Mouse (Mus musculus) skeletal muscle tissue, postnatal 0 days (tissue): ENCODE results near the gene L1cam. TPM values are rescaled to one million over a fixed set of nuclear protein-coding genes. Genes with fewer than 3 reads are reported as not detected.

Experiments
- polyA plus RNA-seq: library from polyadenylated mRNA; unstranded; fragments of >200 nt; fragmentation: Nextera tagmentation; extraction: Ambion mirVana; gene quantifications from 2 replicates; pipeline ENCODE4 v1.2.1, GENCODE M21; 2015

The L1cam gene
- polyA plus RNA-seq: 0.58 and 0.63 TPM in 2 replicates

GRCm38 (mm10) chrX:73895719-73896118 lies at the start of gene L1cam:
TSS of gene L1cam (minus strand) at chrX:73896105.

DNA sequence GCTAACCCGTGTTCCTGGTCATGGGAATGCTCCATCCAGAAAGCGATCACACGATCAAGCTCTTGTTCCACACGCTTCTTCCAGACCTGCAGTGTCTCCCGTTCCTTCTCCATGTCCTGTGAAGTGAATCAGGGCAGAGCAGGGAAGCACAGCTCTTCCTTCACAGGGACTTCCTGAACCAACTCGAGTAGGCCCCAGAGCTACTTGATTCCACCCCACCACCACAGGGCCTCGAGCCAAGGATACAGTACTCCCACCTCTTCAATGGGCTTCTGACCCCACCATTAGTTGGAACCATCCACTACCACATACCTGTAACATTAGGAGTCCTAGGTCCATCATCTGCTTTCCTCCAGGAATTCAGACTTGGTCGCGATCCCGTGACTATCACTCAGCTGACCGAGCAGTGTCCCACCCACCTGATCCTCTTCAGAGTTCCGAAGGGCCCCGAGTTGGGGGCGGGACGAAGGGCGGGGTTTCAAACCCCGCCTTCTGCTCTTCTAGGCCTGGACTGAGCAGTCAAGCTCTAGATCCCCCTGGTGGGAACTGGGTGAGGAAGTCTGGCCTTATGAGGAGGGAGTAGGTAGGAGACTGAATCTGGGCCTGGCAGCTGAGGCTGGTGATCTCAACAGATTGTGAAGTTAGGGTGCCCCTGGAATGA lies 34.6 kb upstream of the L1cam start, which contains the start of gene Renbp:
Renbp (minus strand) TSS at position 449 of the 661 bp plus-strand sequence.

GRCm38 (mm10) chrX:73921823-73922549 lies 26.1 kb upstream of the L1cam start, which contains the start of the genes Arhgap4 and Naa10:
TSS of gene Arhgap4 (minus strand) at chrX:73921870.
TSS of gene Naa10 (minus strand) at chrX:73921944.

DNA sequence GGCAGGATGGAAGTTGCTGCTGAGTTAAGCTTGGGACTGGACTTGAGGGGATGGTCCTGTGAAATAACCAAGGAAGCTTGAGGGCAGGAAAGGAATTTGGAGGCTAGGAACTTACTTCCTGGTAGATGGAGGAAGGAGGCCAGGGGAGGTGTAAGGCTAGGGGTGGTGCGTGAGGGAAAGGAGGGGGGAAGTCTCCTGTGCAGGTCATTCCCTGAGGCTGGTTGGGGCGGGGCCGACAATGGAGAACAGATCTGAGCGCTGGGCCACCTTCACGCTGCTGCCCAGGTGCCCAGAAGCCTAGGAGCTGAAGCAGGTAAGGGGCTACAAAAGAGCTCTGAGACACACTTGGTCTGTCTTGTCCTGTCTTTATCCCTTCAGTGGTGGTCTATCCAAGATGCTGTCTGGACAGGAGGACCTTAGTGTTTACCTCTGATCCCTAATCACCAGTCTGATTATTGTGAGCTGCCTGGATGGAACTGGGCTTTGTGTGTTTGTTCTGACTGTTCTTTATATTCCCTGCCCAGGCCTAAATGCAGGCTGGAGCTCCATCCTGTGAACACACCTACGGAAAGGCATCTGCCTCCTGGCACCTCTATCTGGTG lies 4.3 kb downstream of the L1cam start, which contains the start of gene Avpr2:
Avpr2 (plus strand) TSS at position 552 of the 602 bp plus-strand sequence.

DNA sequence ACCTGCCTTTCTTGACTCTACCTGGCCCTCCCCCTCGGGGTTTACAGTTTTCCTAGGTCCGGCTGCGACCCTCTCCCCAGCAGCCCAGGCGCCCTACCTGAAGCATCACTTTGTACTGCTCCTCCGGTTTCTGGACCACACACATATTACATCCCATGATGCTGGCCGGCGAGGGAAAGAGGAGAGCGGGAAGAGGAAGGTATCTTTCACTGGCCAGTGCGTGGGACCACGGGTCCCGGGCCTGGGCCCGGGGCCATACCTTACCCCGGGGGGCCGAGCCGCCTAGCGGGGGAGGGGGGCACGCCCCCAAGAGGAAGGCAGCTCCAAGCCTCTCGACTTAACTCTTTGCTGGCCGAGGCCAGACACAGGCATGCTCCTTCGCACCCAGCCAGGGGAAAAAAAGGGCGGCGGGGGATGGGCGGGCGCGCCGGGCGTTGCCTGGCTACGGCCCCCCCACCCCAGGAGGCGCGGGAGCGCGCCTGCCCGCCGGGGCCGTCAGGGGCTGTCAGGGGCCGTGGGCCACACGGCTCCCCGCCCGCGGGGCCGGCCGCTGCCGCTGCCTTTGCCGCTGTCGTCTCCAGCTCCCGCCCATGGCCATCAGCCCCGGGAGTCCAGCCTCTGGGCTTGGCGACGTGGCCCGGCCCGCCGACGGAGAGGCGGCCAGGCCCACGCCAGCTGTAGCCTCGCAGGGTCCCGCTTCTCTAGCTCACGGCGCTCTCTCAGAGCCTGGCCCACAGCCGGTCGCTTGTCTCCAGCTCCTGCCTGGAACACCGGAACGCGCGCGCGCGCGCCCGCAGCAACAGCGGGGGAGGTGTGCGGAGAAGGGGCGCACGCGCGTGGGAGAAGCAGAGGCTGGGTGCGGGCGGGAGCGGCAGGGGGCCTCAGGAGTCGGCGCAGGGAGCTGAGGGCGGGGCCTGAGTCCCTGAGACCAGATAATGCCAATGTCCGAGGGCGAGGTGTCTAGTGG lies 71.4 kb downstream of the L1cam start, which contains the start of gene Pdzd4:
Pdzd4 (minus strand) TSS at position 785 of the 967 bp plus-strand sequence.

Other genes starting within 250 kb of the L1cam start
- 12.1 and 13.1 TPM in 2 replicates for gene Pnck, start 236.0 kb downstream of the L1cam start, polyA plus RNA-seq
- gene Slc6a8, start 223.0 kb downstream of the L1cam start, polyA plus RNA-seq: 7.4 and 9.1 TPM in 2 replicates
- gene Bcap31, start 179.9 kb downstream of the L1cam start, polyA plus RNA-seq: 128 and 207 TPM in 2 replicates
- 16.4 and 17.3 TPM in 2 replicates for gene Abcd1, start 179.5 kb downstream of the L1cam start, polyA plus RNA-seq
- gene Plxnb3, start 139.0 kb downstream of the L1cam start, polyA plus RNA-seq: 1.3 and 1.6 TPM in 2 replicates
- 218 and 242 TPM in 2 replicates for gene Srpk3, start 121.7 kb downstream of the L1cam start, polyA plus RNA-seq
- gene Idh3g, start 109.2 kb downstream of the L1cam start, polyA plus RNA-seq: 282 and 317 TPM in 2 replicates
- gene Ssr4, start 109.1 kb downstream of the L1cam start, polyA plus RNA-seq: 163 and 171 TPM in 2 replicates
- gene Pdzd4, start 71.1 kb downstream of the L1cam start, polyA plus RNA-seq: 0.16 and 0.26 TPM in 2 replicates
- gene Avpr2, start 4.0 kb downstream of the L1cam start, polyA plus RNA-seq: 0.10 TPM in 1 of 2 replicates, not detected in the other
- 0.77 and 2.1 TPM in 2 replicates for gene Arhgap4, start 25.8 kb upstream of the L1cam start, polyA plus RNA-seq
- gene Naa10, start 25.8 kb upstream of the L1cam start, polyA plus RNA-seq: 94.8 and 99.2 TPM in 2 replicates
- gene Renbp, start 34.7 kb upstream of the L1cam start, polyA plus RNA-seq: 18.0 and 21.0 TPM in 2 replicates
- gene Hcfc1, start 70.3 kb upstream of the L1cam start, polyA plus RNA-seq: 20.1 and 20.3 TPM in 2 replicates
- gene Irak1, start 127.8 kb upstream of the L1cam start, polyA plus RNA-seq: 37.5 and 40.1 TPM in 2 replicates
- gene Opn1mw, start 231.4 kb upstream of the L1cam start, polyA plus RNA-seq: 0.79 TPM in 1 of 2 replicates, not detected in the other
- 14.6 and 14.9 TPM in 2 replicates for gene Mecp2, start 239.3 kb upstream of the L1cam start, polyA plus RNA-seq